Mouse (Mus musculus): Measurements from ENCODE around the gene Alms1.

- TF ChIP-seq EP300 (IDR thresholded peaks at IDR 0.05; ENCODE audit: insufficient read depth, low read depth, low read length) (no peak), CTCF (IDR thresholded peaks at IDR 0.05) (no peak), POLR2A (IDR thresholded peaks at IDR 0.05; ENCODE audit: insufficient read depth, low read depth, low read length) (no peak)
These were observed 34.3 kb downstream of the Alms1 start for GRCm38 (mm10) chr6:85621600-85621999.

Data from heart, adult 2 months (tissue).